Mouse (Mus musculus): ENCODE data around the gene Shc4. TPM values are rescaled to one million over a fixed set of nuclear protein-coding genes. Genes with fewer than 3 reads are reported as not detected.

Shc4 gene
- polyA plus RNA-seq, 1 experiment, result 0.34 TPM

GRCm38 (mm10) chr2:125723408-125724085 is 401 bp downstream of the Shc4 start:
- peak overlapping the region; percentile 27 for H3K4me3 ChIP-seq (ENCODE audit: insufficient read depth, poor library complexity, severe bottlenecking)
- H3ac ChIP-seq (ENCODE audit: control insufficient read depth, insufficient read length, low read depth), result peak overlapping the region; percentile 76
- H3K79me2 ChIP-seq (ENCODE audit: control insufficient read depth, insufficient read depth), result no peaks in the 10 kb centered on the region
- TF ChIP-seq MYOG (IDR thresholded peaks at IDR 0.05; ENCODE audit: control insufficient read depth, extremely low read depth, insufficient read length) (no peak), CTCF (IDR thresholded peaks at IDR 0.05; ENCODE audit: control insufficient read depth, insufficient read depth, insufficient read length) (no peak), MAX (IDR thresholded peaks at IDR 0.05) (no peak), FOSL1 (IDR thresholded peaks at IDR 0.05; ENCODE audit: insufficient read depth, low read length, poor library complexity, severe bottlenecking) (no peak), USF1 (IDR thresholded peaks at IDR 0.05; ENCODE audit: low read depth) (no peak), MYOD1 (IDR thresholded peaks at IDR 0.05; ENCODE audit: control insufficient read depth, insufficient read length, low read depth) (no peak), CEBPB (IDR thresholded peaks at IDR 0.05; ENCODE audit: low read depth) (no peak)
- H3K27me3 ChIP-seq (ENCODE audit: control insufficient read depth, insufficient read depth, insufficient read length), result no peaks in the 10 kb centered on the region
- H3K79me3 ChIP-seq (ENCODE audit: low read depth), result no peaks in the 10 kb centered on the region
- no peaks in the 10 kb centered on the region for H3K36me3 ChIP-seq (ENCODE audit: control insufficient read depth, insufficient read depth)

GRCm38 (mm10) chr2:125723086-125723407 is 901 bp downstream of the Shc4 start:
- peak overlapping the region; percentile 27 for H3K4me3 ChIP-seq (ENCODE audit: insufficient read depth, poor library complexity, severe bottlenecking)
- H3K36me3 ChIP-seq (ENCODE audit: control insufficient read depth, insufficient read depth), result no peaks in the 10 kb centered on the region
- no peak for TF ChIP-seq MYOD1 (IDR thresholded peaks at IDR 0.05; ENCODE audit: control insufficient read depth, insufficient read length, low read depth)
- no peak for TF ChIP-seq CEBPB (IDR thresholded peaks at IDR 0.05; ENCODE audit: low read depth)
- no peak for TF ChIP-seq USF1 (IDR thresholded peaks at IDR 0.05; ENCODE audit: low read depth)
- TF ChIP-seq CTCF (IDR thresholded peaks at IDR 0.05; ENCODE audit: control insufficient read depth, insufficient read depth, insufficient read length), result no peak
- no peak for TF ChIP-seq FOSL1 (IDR thresholded peaks at IDR 0.05; ENCODE audit: insufficient read depth, low read length, poor library complexity, severe bottlenecking)
- no peak for TF ChIP-seq MAX (IDR thresholded peaks at IDR 0.05)
- no peak for TF ChIP-seq MYOG (IDR thresholded peaks at IDR 0.05; ENCODE audit: control insufficient read depth, extremely low read depth, insufficient read length)
- H3K79me2 ChIP-seq (ENCODE audit: control insufficient read depth, insufficient read depth), result no peaks in the 10 kb centered on the region
- no peaks in the 10 kb centered on the region for H3K79me3 ChIP-seq (ENCODE audit: low read depth)
- H3K27me3 ChIP-seq (ENCODE audit: control insufficient read depth, insufficient read depth, insufficient read length), result no peaks in the 10 kb centered on the region
- H3ac ChIP-seq (ENCODE audit: control insufficient read depth, insufficient read length, low read depth), result peak overlapping the region; percentile 76

GRCm38 (mm10) chr2:125716599-125716998 is 7.3 kb downstream of the Shc4 start:
- Histone ChIP-seq H3K36me3 (ENCODE audit: control insufficient read depth, insufficient read depth) (no peaks in the 10 kb centered on the region), H3K27me3 (ENCODE audit: control insufficient read depth, insufficient read depth, insufficient read length) (no peaks in the 10 kb centered on the region), H3K79me3 (ENCODE audit: low read depth) (no peaks in the 10 kb centered on the region), H3K4me3 (ENCODE audit: insufficient read depth, poor library complexity, severe bottlenecking) (no peak overlapping the region), H3ac (ENCODE audit: control insufficient read depth, insufficient read length, low read depth) (no peak overlapping the region), H3K79me2 (ENCODE audit: control insufficient read depth, insufficient read depth) (no peaks in the 10 kb centered on the region)
- TF ChIP-seq MAX (IDR thresholded peaks at IDR 0.05), result no peak
- no peak for TF ChIP-seq MYOD1 (IDR thresholded peaks at IDR 0.05; ENCODE audit: control insufficient read depth, insufficient read length, low read depth)
- no peak for TF ChIP-seq CEBPB (IDR thresholded peaks at IDR 0.05; ENCODE audit: low read depth)

- H3K36me3 ChIP-seq (ENCODE audit: control insufficient read depth, insufficient read depth), result no peaks in the 10 kb centered on the region
- no peak overlapping the region for H3ac ChIP-seq (ENCODE audit: control insufficient read depth, insufficient read length, low read depth)
- no peaks in the 10 kb centered on the region for H3K27me3 ChIP-seq (ENCODE audit: control insufficient read depth, insufficient read depth, insufficient read length)
- TF ChIP-seq USF1 (IDR thresholded peaks at IDR 0.05; ENCODE audit: low read depth) (no peak), CEBPB (IDR thresholded peaks at IDR 0.05; ENCODE audit: low read depth) (no peak), MYOG (IDR thresholded peaks at IDR 0.05; ENCODE audit: control insufficient read depth, extremely low read depth, insufficient read length) (no peak), MAX (IDR thresholded peaks at IDR 0.05) (no peak), CTCF (IDR thresholded peaks at IDR 0.05; ENCODE audit: control insufficient read depth, insufficient read depth, insufficient read length) (no peak), FOSL1 (IDR thresholded peaks at IDR 0.05; ENCODE audit: insufficient read depth, low read length, poor library complexity, severe bottlenecking) (no peak), MYOD1 (IDR thresholded peaks at IDR 0.05; ENCODE audit: control insufficient read depth, insufficient read length, low read depth) (no peak)
- no peak overlapping the region for H3K4me3 ChIP-seq (ENCODE audit: insufficient read depth, poor library complexity, severe bottlenecking)
- no peaks in the 10 kb centered on the region for H3K79me2 ChIP-seq (ENCODE audit: control insufficient read depth, insufficient read depth)
- H3K79me3 ChIP-seq (ENCODE audit: low read depth), result no peaks in the 10 kb centered on the region
These were observed 17.4 kb downstream of the Shc4 start for GRCm38 (mm10) chr2:125706510-125706921.

GRCm38 (mm10) chr2:125704907-125705631 is 18.9 kb downstream of the Shc4 start:
- Histone ChIP-seq H3K36me3 (ENCODE audit: control insufficient read depth, insufficient read depth) (no peaks in the 10 kb centered on the region), H3K27me3 (ENCODE audit: control insufficient read depth, insufficient read depth, insufficient read length) (no peaks in the 10 kb centered on the region), H3K4me3 (ENCODE audit: insufficient read depth, poor library complexity, severe bottlenecking) (no peak overlapping the region), H3ac (ENCODE audit: control insufficient read depth, insufficient read length, low read depth) (no peak overlapping the region), H3K79me2 (ENCODE audit: control insufficient read depth, insufficient read depth) (no peaks in the 10 kb centered on the region), H3K79me3 (ENCODE audit: low read depth) (no peaks in the 10 kb centered on the region)
- TF ChIP-seq MAX (IDR thresholded peaks at IDR 0.05) (no peak), CTCF (IDR thresholded peaks at IDR 0.05; ENCODE audit: control insufficient read depth, insufficient read depth, insufficient read length) (no peak), FOSL1 (IDR thresholded peaks at IDR 0.05; ENCODE audit: insufficient read depth, low read length, poor library complexity, severe bottlenecking) (no peak), MYOD1 (IDR thresholded peaks at IDR 0.05; ENCODE audit: control insufficient read depth, insufficient read length, low read depth) (no peak)
